Mouse (Mus musculus) myocyte (in vitro differentiated cells): ENCODE measurements around the gene Rnf181.

Experiments used
- E2F4 ChIP-seq: IDR thresholded peaks from one replicate; pipeline ENCODE4 v1.6.1; 2011; ENCODE audit warnings: mild to moderate bottlenecking, control low read depth, moderate library complexity; ENCODE audit not compliant: insufficient read depth
- MAX ChIP-seq: IDR thresholded peaks from one replicate; pipeline ENCODE4 v1.6.1; 2011; ENCODE audit warnings: low read depth, mild to moderate bottlenecking, control low read depth
- MYOD1 ChIP-seq, 3 experiments: IDR thresholded peaks; one replicate each; pipeline ENCODE4 v1.6.1; 2011; ENCODE audit warnings: control low read depth in 2 of 3, low read depth in 2 of 3, mild to moderate bottlenecking in 2 of 3, moderate library complexity in 1 of 3; ENCODE audit not compliant: insufficient read length in 2 of 3, control insufficient read depth in 1 of 3
- POLR2A ChIP-seq: IDR thresholded peaks from one replicate; pipeline ENCODE4 v1.6.1; 2011; ENCODE audit warnings: low read depth, mild to moderate bottlenecking, control low read depth, moderate library complexity; ENCODE audit not compliant: insufficient read length
- POLR2AphosphoS2 ChIP-seq: IDR thresholded peaks from one replicate; pipeline ENCODE4 v1.6.1; 2011; ENCODE audit warnings: low read depth, control low read depth; ENCODE audit not compliant: insufficient read length
- SRF ChIP-seq: IDR thresholded peaks from one replicate; pipeline ENCODE4 v1.6.1; 2011; ENCODE audit warnings: low read depth; ENCODE audit not compliant: control insufficient read depth, insufficient read length
- TCF12 ChIP-seq: IDR thresholded peaks from one replicate; pipeline ENCODE4 v1.6.1; 2011; ENCODE audit warnings: mild to moderate bottlenecking, control low read depth; ENCODE audit not compliant: poor library complexity, insufficient read depth, severe bottlenecking
- TCF3 ChIP-seq: IDR thresholded peaks from one replicate; pipeline ENCODE4 v1.6.1; 2011; ENCODE audit warnings: low read depth, control low read depth; ENCODE audit not compliant: insufficient read length
- USF1 ChIP-seq: IDR thresholded peaks from one replicate; pipeline ENCODE4 v1.6.1; 2011; ENCODE audit warnings: low read depth, mild to moderate bottlenecking, control low read depth, moderate library complexity

- TF ChIP-seq POLR2A, result no peak
- peak; percentile 38 for TF ChIP-seq TCF12
- no peak for TF ChIP-seq POLR2AphosphoS2
- TF ChIP-seq USF1, result no peak
- no peak for TF ChIP-seq E2F4
- TF ChIP-seq MAX, result no peak
- TF ChIP-seq SRF, result no peak
- TF ChIP-seq TCF3, result no peak
- peak in 2 of 3 experiments; percentile 50 to 65 for TF ChIP-seq MYOD1 (IDR thresholded peaks at IDR 0.05; ENCODE audit: control insufficient read depth in 1 of 3, insufficient read length in 2 of 3, low read depth in 2 of 3)
Observed at GRCm38 (mm10) chr6:72371147-72371546, 4.4 kb upstream of the Rnf181 start.
